Mouse (Mus musculus) lung, postnatal 10 days (tissue): ENCODE results near the gene Gm39566.

Experiments
- DNase-seq: peaks from one replicate; pipeline ENCODE4 v3.0.0; 2021

Gm39566 gene

GRCm38 (mm10) chr11:69833554-69833953 lies 18.5 kb upstream of the Gm39566 start:
- DNase-seq = no peak

GRCm38 (mm10) chr11:69828832-69829231 lies 13.7 kb upstream of the Gm39566 start:
- no peak for DNase-seq

GRCm38 (mm10) chr11:69823456-69823855 lies 8.4 kb upstream of the Gm39566 start:
- DNase-seq = no peak

- no peak for DNase-seq
Measured at GRCm38 (mm10) chr11:69822080-69822479, 7.0 kb upstream of the Gm39566 start, which contains the start of gene Spem1. Gene Spem1 (minus strand): TSS chr11:69822180.

- no peak for DNase-seq
Measured at GRCm38 (mm10) chr11:69818871-69819270, 3.8 kb upstream of the Gm39566 start.

- DNase-seq = no peak
Measured at GRCm38 (mm10) chr11:69818365-69818764, 3.3 kb upstream of the Gm39566 start, which contains the start of gene Spem2. Gene Spem2 (minus strand): TSS chr11:69818465.

- no peak for DNase-seq
Measured at GRCm38 (mm10) chr11:69816520-69816919, 1.4 kb upstream of the Gm39566 start.

GRCm38 (mm10) chr11:69810280-69810679 lies 4.8 kb downstream of the Gm39566 start:
- no peak for DNase-seq

GRCm38 (mm10) chr11:69807641-69808040 lies 7.5 kb downstream of the Gm39566 start:
- DNase-seq = no peak

- DNase-seq = no peak
Measured at GRCm38 (mm10) chr11:69806378-69806777, 8.7 kb downstream of the Gm39566 start.

- DNase-seq = peak; percentile 76
Measured at GRCm38 (mm10) chr11:69804972-69805909, 9.9 kb downstream of the Gm39566 start, which contains the start of gene Tmem102. Gene Tmem102 (minus strand): TSS chr11:69805624.

GRCm38 (mm10) chr11:69804652-69804940 lies 10.5 kb downstream of the Gm39566 start:
- peak; percentile 58 for DNase-seq

- DNase-seq = peak; percentile 85
Measured at GRCm38 (mm10) chr11:69803786-69804651, 11.1 kb downstream of the Gm39566 start.

GRCm38 (mm10) chr11:69803328-69803727 lies 11.8 kb downstream of the Gm39566 start:
- DNase-seq = no peak

GRCm38 (mm10) chr11:69802648-69803105 lies 12.4 kb downstream of the Gm39566 start:
- peak; percentile 93 for DNase-seq

GRCm38 (mm10) chr11:69801379-69801977 lies 13.6 kb downstream of the Gm39566 start, which contains the start of gene Fgf11:
Gene Fgf11 (minus strand): TSS chr11:69801857.
- DNase-seq = no peak

- DNase-seq = peak; percentile 77
Measured at GRCm38 (mm10) chr11:69800392-69801197, 14.5 kb downstream of the Gm39566 start.

- peak; percentile 40 for DNase-seq
Measured at GRCm38 (mm10) chr11:69800138-69800391, 15.0 kb downstream of the Gm39566 start.

- DNase-seq = peak; percentile 45
Measured at GRCm38 (mm10) chr11:69799394-69800137, 15.5 kb downstream of the Gm39566 start.

- no peak for DNase-seq
Measured at GRCm38 (mm10) chr11:69797924-69798323, 17.2 kb downstream of the Gm39566 start.

- DNase-seq = no peak
Measured at GRCm38 (mm10) chr11:69795983-69796435, 19.1 kb downstream of the Gm39566 start.
